Mouse (Mus musculus) kidney, embryonic 14.5 days (tissue): ENCODE measurements around the gene Igsf23. TPM values are rescaled to one million over a fixed set of nuclear protein-coding genes. Genes with fewer than 3 reads are reported as not detected.
"Not testable (repeated sequence)": the region's sequence is repeated elsewhere in the genome, so short reads cannot be mapped to it uniquely, and the experiment has no call there.

Experiments used
- ATAC-seq: fragments of 200-750 bp; cut with Nextera tagmentation; 2 replicates; pipeline ENCODE4 v1.8.0; 2017; ENCODE audit warnings: moderate number of reproducible peaks, mild to moderate bottlenecking, moderate TSS enrichment, moderate library complexity; ENCODE audit not compliant: low FRiP score, low TSS enrichment
- H3K27ac ChIP-seq: fragments of 300-500 bp; sonication (generic); 2 replicates; pipeline ENCODE4 v1.5.1; 2014; ENCODE audit warnings: low read depth, mild to moderate bottlenecking, low read length, moderate library complexity, mixed read lengths
- H3K27me3 ChIP-seq: fragments of 300-500 bp; sonication (generic); 2 replicates; pipeline ENCODE4 v1.6.1; 2014; ENCODE audit warnings: mild to moderate bottlenecking, low read length; ENCODE audit not compliant: control insufficient read depth, insufficient read depth
- H3K36me3 ChIP-seq: fragments of 300-500 bp; sonication (generic); 2 replicates; pipeline ENCODE4 v1.6.1; 2014; ENCODE audit warnings: low read length, mixed read lengths; ENCODE audit not compliant: control insufficient read depth, insufficient read depth
- H3K4me1 ChIP-seq: fragments of 300-500 bp; sonication (generic); 2 replicates; pipeline ENCODE4 v1.6.1; 2014; ENCODE audit warnings: low read length, mixed read lengths; ENCODE audit not compliant: control insufficient read depth, insufficient read depth
- H3K4me2 ChIP-seq: fragments of 300-500 bp; sonication (generic); replicated peaks from 2 replicates; pipeline ENCODE4 v1.6.1; 2014; ENCODE audit warnings: low read depth, mild to moderate bottlenecking, low read length
- H3K4me3 ChIP-seq: fragments of 300-500 bp; sonication (generic); 2 replicates; pipeline ENCODE4 v1.5.1; 2014; ENCODE audit warnings: mild to moderate bottlenecking, low read length
- H3K9ac ChIP-seq: fragments of 300-500 bp; sonication (generic); 2 replicates; pipeline ENCODE4 v1.6.1; 2014; ENCODE audit warnings: low read depth, mild to moderate bottlenecking, low read length, moderate library complexity
- H3K9me3 ChIP-seq: fragments of 300-500 bp; sonication (generic); 2 replicates; pipeline ENCODE4 v1.6.1; 2016; ENCODE audit warnings: low read length; ENCODE audit not compliant: control insufficient read depth
- WGBS: fragments of 180-500 bp; shearing (Covaris S2); extraction: QIAGEN DNeasy Blood & Tissue Kit; methylation state at CpG from one replicate; pipeline ENCODE4 v1.1.7; 2014; 5-methylcytosine and 5-hydroxymethylcytosine counted together
- polyA plus RNA-seq: library from polyadenylated mRNA; unstranded; fragments of >200 nt; fragmentation: Nextera tagmentation; extraction: Ambion mirVana; gene quantifications from 2 replicates; pipeline ENCODE4 v1.2.1, GENCODE M21; 2014

Igsf23 gene
- polyA plus RNA-seq, 1 experiment from 2014 or later = not detected

DNA sequence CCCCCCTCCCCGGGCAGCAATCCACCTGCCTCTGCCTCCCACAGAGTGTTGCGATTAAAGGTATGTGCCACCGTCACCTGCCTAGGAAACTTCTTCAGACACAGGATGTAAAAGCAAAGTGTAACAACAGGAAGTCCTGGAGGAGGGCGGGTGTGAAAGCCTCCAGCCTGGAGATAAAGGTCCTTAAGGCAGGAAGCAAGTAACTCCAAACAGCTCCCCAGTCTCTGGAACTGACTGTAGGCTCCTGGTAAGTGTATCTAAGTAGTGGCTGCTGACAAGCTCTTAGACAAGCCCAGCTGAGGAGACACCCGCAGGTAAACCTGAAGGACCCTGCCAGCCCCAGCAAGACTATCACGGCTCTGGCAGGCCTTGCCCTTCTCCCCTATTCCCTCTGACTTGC, 10.3 kb downstream of the Igsf23 start:
- no peaks in the 10 kb centered on the region for H3K9me3 ChIP-seq
- 16% methylated on average over 4 of the region's 6 CpGs for WGBS
- no peak overlapping the region for H3K4me3 ChIP-seq
- H3K9ac ChIP-seq = no peak overlapping the region
- no peaks in the 10 kb centered on the region for H3K4me1 ChIP-seq
- H3K27me3 ChIP-seq = no peaks in the 10 kb centered on the region
- ATAC-seq = no peak
- no peak overlapping the region for H3K4me2 ChIP-seq
- no peak overlapping the region for H3K27ac ChIP-seq
- H3K36me3 ChIP-seq = no peaks in the 10 kb centered on the region

DNA sequence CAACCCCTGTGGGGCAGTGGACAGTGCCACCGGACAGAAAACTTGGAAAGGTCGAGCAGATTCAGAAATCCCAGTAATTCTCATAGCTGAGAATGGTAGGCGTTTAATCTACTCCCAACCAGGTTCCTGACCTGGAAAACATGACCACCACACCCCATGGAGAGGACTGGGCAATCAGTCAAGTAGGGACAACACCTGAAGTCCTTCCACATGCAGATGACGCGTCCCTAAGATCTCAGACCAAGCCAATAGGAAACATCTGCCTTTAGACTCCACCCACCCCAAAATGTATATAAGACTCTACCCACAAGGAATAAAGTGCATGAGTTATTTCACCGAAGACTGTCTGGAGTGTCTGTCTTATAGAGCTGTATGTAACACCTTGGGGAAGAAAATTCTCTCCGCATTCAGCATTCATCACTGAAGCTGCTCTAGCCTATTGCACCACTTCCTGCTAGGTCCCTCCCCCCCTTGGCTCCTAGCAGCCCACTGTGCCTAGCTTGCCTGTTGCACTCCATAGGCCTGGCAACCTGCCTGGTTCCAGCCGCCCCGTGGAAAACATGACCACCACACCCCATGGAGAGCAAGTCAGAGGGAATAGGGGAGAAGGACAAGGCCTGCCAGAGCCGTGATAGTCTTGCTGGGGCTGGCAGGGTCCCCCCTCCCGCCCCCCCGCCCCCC, 10.9 kb downstream of the Igsf23 start:
- no peak overlapping the region for H3K4me2 ChIP-seq
- no peaks in the 10 kb centered on the region for H3K9me3 ChIP-seq
- no peak overlapping the region for H3K4me3 ChIP-seq
- no peaks in the 10 kb centered on the region for H3K4me1 ChIP-seq
- WGBS = 62% methylated on average over 10 of the region's 12 CpGs
- H3K27ac ChIP-seq = no peak overlapping the region
- ATAC-seq = no peak
- H3K27me3 ChIP-seq = no peaks in the 10 kb centered on the region
- no peaks in the 10 kb centered on the region for H3K36me3 ChIP-seq
- H3K9ac ChIP-seq = no peak overlapping the region

DNA sequence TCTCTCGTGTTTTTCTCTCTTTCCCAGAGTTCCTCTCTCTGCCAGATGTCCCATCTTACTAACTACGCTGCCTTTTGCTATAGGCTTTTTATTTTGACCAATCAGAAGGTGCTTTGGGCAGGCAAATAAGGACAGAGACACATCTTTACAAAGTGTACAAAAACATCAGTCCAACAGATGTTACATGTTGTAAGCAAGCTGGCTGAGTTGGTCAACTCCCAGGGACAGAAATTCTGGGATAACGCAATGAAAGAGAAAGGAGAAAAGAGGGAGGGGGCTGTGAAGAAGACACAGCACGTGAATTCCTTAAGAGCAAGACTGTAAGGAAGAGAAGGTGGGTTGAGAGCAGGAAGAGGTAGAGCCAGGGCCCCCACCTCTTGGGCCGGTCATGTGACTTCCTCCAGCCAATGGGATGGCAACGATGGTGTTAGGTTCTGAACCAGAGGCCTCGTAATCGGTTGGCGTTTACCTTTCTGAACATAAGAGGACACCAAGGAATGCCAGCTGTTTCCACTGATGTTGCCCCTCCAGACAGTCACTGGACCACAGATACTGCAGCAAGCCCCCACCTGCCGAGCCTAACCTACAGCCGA, 13.2 kb downstream of the Igsf23 start:
- 84% methylated on average over 11 of the region's 11 CpGs for WGBS
- no peaks in the 10 kb centered on the region for H3K9me3 ChIP-seq
- H3K9ac ChIP-seq = no peak overlapping the region
- no peak overlapping the region for H3K4me2 ChIP-seq
- no peaks in the 10 kb centered on the region for H3K36me3 ChIP-seq
- no peak overlapping the region for H3K4me3 ChIP-seq
- H3K27me3 ChIP-seq = no peaks in the 10 kb centered on the region
- H3K4me1 ChIP-seq = 0 out of 2 replicates have a peak, but pooled peaks cover 5% of the 10 kb centered on the region
- no peak for ATAC-seq
- no peak overlapping the region for H3K27ac ChIP-seq

DNA sequence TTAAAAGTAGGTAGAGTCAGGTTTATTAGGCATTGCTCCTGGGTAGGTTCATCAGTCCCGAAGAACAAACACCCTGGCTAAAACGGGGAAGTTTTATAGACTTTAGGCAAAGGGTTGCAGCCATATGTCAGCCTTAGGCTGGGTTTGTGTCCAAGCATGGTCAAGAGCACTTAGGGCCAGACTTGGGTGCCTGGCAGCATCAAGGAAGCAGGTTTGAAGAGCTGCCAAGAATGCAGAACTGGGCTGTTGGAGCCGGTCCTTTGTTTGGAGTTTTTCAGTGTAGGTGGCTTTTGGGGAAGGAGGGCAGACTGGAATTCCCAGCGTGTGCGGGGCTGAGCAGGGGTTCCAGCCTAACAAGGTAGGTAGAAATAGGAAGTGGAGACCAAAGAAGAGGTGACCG, 14.6 kb downstream of the Igsf23 start:
- H3K4me2 ChIP-seq = no peak overlapping the region
- no peaks in the 10 kb centered on the region for H3K9me3 ChIP-seq
- H3K36me3 ChIP-seq = no peaks in the 10 kb centered on the region
- ATAC-seq = no peak
- no peak overlapping the region for H3K27ac ChIP-seq
- 0 out of 2 replicates have a peak, but pooled peaks cover 6% of the 10 kb centered on the region for H3K4me1 ChIP-seq
- no peak overlapping the region for H3K9ac ChIP-seq
- H3K4me3 ChIP-seq = no peak overlapping the region
- 77% methylated on average over 6 of the region's 6 CpGs for WGBS
- H3K27me3 ChIP-seq = no peaks in the 10 kb centered on the region

DNA sequence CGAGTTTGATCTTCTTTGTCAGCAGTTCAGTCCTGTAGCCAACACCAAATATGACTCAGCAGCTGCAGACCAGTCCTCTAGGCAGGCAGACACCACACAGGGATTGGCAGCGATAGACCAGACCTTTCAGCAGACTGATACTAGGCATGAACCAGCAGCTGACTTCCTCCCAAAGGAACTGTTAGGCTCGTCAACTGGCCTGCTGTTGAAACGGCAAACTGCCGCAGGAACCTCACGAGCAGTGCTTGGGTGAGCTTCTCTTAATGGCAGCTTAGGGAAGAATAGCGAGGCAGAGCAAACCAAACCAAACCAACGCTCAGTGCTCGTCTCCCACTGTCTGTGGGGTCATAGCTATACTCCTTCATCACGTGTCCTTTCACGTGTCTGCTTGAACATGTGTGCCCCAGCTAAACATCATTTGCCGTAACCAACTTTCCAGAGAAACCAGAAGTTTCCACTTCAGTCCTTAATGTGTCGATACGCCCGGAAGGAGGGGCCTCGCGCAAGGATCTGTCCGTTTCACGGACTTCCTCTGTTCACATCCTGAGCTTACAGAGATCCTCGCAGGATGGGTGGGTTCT, 15.3 kb downstream of the Igsf23 start:
- H3K27ac ChIP-seq = no peak overlapping the region

DNA sequence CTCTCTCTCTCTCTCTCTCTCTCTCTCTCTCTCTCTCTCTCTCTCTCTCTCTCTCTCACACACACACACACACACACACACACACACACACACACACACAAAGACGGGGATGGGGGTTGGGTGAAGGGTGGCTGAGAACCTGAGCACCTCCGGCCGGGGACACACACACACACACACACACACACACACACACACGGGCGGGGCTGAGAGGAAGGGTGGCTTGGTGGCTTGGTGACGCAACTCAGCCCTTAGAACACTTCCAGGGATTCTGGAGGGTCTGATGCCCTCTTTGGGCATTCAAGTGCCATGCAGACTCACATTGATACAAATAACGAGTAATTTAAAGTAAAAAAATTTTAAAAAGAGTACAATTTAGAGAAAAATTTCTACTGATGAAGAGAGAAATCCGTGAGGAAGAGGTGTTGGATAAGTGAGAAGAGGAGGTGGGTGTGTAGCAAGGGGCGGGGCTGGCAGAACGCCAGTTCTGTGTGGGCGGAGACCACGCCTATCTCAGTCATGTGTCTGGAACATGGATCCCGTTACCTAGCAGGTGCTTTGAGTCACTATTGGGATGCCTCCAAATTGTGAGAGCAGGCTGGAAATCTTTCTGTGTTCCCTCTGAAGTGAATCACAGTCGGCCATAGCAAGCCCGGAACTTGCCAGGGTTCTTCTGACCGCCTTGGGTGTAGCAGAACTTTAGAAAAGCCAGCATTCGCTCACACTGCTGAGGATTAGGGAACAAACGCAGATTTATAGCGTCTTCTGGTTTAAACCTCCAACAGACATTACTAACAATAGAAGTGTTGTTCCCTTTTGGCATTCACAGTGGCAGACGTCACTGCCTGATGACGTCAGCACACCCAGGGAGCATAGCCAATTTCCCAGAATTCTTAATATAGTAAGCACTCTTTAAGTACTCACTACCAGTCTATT, 17.4 kb downstream of the Igsf23 start:
- Histone ChIP-seq H3K4me2 (peak overlapping the region; percentile 25), H3K9me3 (no peaks in the 10 kb centered on the region), H3K4me1 (0 out of 2 replicates have a peak, but pooled peaks cover 6% of the 10 kb centered on the region), H3K27me3 (no peaks in the 10 kb centered on the region), H3K27ac (no peak overlapping the region), H3K36me3 (no peaks in the 10 kb centered on the region), H3K4me3 (peak overlapping the region; percentile 0; the same call in 1 of the 2 replicates), H3K9ac (no peak overlapping the region)
- peak; percentile 73 for ATAC-seq
- 21% methylated on average over 21 of the region's 21 CpGs for WGBS

More for the DNA sequence above, 15.3 kb downstream of the Igsf23 start:
- Histone ChIP-seq H3K9me3 (no peaks in the 10 kb centered on the region), H3K4me2 (no peak overlapping the region), H3K4me1 (0 out of 2 replicates have a peak, but pooled peaks cover 6% of the 10 kb centered on the region), H3K4me3 (no peak overlapping the region), H3K9ac (no peak overlapping the region), H3K36me3 (no peaks in the 10 kb centered on the region), H3K27me3 (no peaks in the 10 kb centered on the region)
- 75% methylated on average over 20 of the region's 20 CpGs for WGBS
- ATAC-seq = no peak

DNA sequence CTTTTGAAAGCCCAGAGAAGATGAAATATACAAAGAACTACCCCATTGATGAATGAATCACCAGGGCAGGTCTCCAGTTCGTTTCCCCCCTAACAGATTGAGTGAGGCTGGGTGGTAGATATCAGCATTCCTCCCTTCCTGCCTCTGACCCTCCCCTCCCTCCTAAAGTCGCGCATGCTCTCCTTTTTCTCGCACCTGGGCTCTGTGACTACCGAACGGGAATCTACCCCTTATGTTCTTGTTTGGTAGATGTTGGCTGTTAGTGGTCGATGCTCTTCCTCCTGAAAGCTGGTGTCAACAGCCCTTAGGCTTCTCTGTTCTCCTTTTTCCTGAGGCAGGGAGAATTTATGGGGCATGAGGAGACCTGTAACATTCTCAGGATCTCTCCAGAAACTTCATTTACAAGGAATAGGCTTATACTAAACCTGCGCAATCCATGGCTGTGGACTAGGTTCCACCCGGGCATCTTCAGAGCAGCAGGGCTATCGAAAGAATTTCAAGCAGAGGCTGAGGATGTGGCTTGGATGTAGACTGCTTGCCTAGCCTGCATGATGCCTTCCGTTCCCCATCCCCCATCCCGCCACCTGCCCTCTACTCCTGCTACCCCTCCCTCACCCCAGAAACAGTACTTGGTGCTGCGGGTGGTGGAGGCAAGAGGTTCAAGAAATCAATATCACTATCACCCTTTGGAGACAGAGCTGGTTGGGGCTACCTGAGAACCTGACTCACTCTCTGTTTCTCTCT, 18.3 kb downstream of the Igsf23 start:
- ATAC-seq = no peak
- Histone ChIP-seq H3K27me3 (no peaks in the 10 kb centered on the region), H3K4me1 (0 out of 2 replicates have a peak, but pooled peaks cover 6% of the 10 kb centered on the region), H3K27ac (no peak overlapping the region), H3K4me2 (no peak overlapping the region), H3K9ac (no peak overlapping the region), H3K4me3 (no peak overlapping the region), H3K36me3 (no peaks in the 10 kb centered on the region), H3K9me3 (no peaks in the 10 kb centered on the region)
- WGBS = 18% methylated on average over 13 of the region's 13 CpGs

DNA sequence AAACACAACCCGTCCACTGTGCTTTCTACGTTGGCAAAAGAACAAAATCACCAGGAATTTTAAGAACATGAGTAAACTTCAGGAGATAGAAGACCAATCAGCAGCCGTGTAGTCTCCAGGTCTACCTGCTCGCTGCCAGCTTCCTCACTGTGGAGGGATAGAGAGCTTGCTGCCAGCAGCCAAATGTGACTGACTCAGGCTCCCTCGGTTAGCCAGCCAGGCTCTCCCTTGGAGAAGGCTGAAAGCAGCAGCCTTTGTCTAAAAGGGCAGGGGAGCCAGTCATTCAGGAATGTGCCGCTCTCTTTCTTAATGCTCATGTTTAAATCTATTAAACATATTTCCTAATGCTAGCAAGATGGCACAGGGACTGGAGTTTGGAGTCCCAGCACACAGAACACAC, 20.1 kb downstream of the Igsf23 start:
- ATAC-seq, H3K9me3 ChIP-seq, H3K4me3 ChIP-seq, H3K9ac ChIP-seq, H3K4me2 ChIP-seq, H3K4me1 ChIP-seq, H3K27ac ChIP-seq, H3K27me3 ChIP-seq, H3K36me3 ChIP-seq: not testable (repeated sequence)
- WGBS = 83% methylated on average over 6 of the region's 6 CpGs
